Mouse (Mus musculus) hindbrain, embryonic 13.5 days (tissue): Measurements from ENCODE around the gene Mns1. TPM values are rescaled to one million over a fixed set of nuclear protein-coding genes. Genes with fewer than 3 reads are reported as not detected.
A peak's percentile ranks its signal among the peaks of the same experiment; 100 is the strongest.
"Not testable (repeated sequence)": the region's sequence is repeated elsewhere in the genome, so short reads cannot be mapped to it uniquely, and the experiment has no call there.

Experiments used
- ATAC-seq: fragments of 200-750 bp; cut with Nextera tagmentation; 2 replicates; pipeline ENCODE4 v1.8.0; 2017; ENCODE audit warnings: moderate TSS enrichment; ENCODE audit not compliant: low FRiP score
- H3K27ac ChIP-seq: fragments of 300-500 bp; sonication (generic); 2 replicates; pipeline ENCODE4 v1.5.1; 2015; ENCODE audit warnings: inconsistent platforms, mild to moderate bottlenecking, moderate library complexity
- H3K27me3 ChIP-seq: fragments of 300-500 bp; sonication (generic); 2 replicates; pipeline ENCODE4 v1.6.1; 2015; ENCODE audit warnings: mild to moderate bottlenecking, inconsistent platforms
- H3K36me3 ChIP-seq: fragments of 300-500 bp; sonication (generic); 2 replicates; pipeline ENCODE4 v1.6.1; 2015; ENCODE audit warnings: mild to moderate bottlenecking, inconsistent platforms
- H3K4me1 ChIP-seq: fragments of 300-500 bp; sonication (generic); replicated peaks from 2 replicates; pipeline ENCODE4 v1.6.1; 2015; ENCODE audit warnings: inconsistent platforms
- H3K4me2 ChIP-seq: fragments of 300-500 bp; sonication (generic); 2 replicates; pipeline ENCODE4 v1.6.1; 2015; ENCODE audit warnings: inconsistent platforms, mild to moderate bottlenecking, moderate library complexity
- H3K4me3 ChIP-seq: fragments of 300-500 bp; sonication (generic); 2 replicates; pipeline ENCODE4 v1.5.1; 2015; ENCODE audit warnings: mild to moderate bottlenecking, inconsistent platforms
- H3K9ac ChIP-seq: fragments of 300-500 bp; sonication (generic); 2 replicates; pipeline ENCODE4 v1.6.1; 2015; ENCODE audit warnings: mild to moderate bottlenecking, inconsistent platforms
- H3K9me3 ChIP-seq: fragments of 300-500 bp; sonication (generic); 2 replicates; pipeline ENCODE4 v1.6.1; 2016; ENCODE audit warnings: inconsistent platforms
- WGBS: fragments of 180-500 bp; shearing (Covaris S2); methylation state at CpG from one replicate; pipeline ENCODE4 v1.1.7; 2015; 5-methylcytosine and 5-hydroxymethylcytosine counted together
- polyA plus RNA-seq: library from polyadenylated mRNA; unstranded; fragments of >200 nt; fragmentation: Nextera tagmentation; extraction: Ambion mirVana; gene quantifications from 2 replicates; pipeline ENCODE4 v1.2.1, GENCODE M21; 2015

Mns1 gene
- 10.3 and 12.1 TPM in 2 replicates for polyA plus RNA-seq

DNA sequence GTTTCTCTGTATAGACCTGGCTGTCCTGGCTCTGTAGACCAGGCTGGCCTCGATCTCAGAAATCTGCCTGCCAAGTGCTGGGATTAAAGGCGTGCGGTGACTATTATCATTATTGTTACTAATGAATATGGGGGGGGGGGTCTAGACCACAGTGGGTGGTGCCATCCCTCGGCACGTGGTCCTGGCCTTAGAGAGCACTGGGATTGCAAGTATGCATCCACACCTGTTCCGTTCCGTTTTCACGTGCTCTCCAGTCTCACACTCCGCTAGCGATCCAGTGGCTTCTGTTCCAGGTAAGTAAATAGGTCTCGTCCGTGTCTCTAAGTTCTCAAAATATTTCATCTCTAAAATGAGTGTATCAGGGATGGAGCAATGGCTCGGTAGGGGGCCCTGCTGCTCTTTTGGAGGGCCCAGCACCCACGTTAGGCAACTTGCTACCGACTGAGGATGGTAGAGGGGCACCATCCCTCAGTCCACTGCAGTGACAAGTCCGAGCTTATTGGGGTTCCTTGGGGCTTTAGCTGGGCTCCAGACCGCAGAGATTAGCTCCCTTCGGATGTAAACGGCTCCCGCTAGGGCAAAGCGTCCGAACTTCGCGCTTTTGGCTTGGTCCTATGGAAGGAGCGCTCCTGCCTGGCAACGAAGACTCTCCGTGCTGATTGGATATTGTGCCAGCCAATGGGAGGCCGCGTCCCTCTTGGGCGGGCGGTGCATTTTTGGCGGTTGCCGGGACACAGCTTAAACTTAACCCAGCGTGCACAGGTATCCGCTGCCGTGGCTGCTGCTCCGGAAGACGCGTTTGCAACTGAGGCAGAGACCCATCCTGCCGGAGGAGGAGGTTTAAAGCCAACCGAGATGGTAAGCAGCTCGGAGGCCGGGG, at the start of gene Mns1:
TSS of gene Mns1 (plus strand) at position 190 of the 880 bp plus-strand sequence.
- no peak within 1 kb of the TSS for H3K27ac ChIP-seq
- H3K9me3 ChIP-seq = no peaks in the 10 kb centered on the region

DNA sequence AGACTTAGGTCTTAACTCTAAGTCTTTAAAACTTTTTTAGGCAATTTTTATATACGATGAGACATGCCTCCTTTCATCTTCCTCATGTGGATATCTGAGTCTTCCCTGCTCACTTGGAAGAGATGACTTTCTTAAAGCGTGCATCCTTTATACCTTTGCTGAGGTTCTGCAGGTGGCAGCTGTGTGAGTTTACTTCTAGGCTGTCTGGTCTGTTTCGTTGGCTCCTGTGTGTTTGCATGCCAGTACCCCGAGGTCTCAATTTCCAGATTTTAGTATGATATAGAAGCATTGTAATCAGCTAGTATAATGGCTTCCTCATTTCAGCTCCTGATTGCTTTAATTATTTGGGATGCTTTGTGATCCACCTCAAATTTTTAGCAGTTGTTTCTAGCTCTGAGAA, 48.9 kb upstream of the Mns1 start:
- WGBS = 95% methylated on average over 4 of the region's 4 CpGs
- H3K4me3 ChIP-seq = no peak overlapping the region

More for the DNA sequence above, at the start of gene Mns1:
- Histone ChIP-seq H3K36me3 (no peaks in the 10 kb centered on the region), H3K27me3 (no peaks in the 10 kb centered on the region), H3K9ac (peak within 1 kb of the TSS; percentile 68), H3K4me2 (peak within 1 kb of the TSS; percentile 92), H3K4me1 (peaks cover 12% of the 10 kb centered on the region), H3K4me3 (peak within 1 kb of the TSS; percentile 61)
- WGBS = 2% methylated on average over 43 of the region's 43 CpGs
- peak; percentile 97 for ATAC-seq

DNA sequence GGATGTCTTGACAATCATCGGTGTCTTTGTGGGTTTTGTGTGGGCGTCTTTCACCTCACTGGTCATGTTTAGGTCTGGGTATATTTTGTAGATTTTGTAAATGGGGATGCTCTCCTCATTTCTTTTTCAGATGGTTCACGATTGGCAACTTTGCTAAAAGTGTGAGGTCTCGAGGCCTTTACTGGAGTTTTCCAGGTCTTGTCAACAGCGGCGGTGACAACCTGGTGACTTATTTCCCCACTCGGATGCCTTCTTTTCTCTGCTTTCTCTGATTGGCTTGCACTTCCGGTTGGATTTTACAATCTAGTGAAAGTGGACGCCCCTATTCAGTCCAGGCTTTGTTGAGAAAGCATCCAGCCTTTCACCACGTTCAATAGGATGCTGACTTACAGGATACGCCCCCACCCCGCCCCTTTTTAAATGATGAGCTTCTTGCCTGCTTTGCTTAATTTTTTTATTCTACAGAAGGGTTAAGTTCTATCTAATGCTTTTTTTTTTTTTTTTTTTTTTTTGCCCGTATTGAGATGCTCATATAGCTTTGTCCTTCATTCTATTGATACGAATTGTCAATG, 48.3 kb upstream of the Mns1 start:
- Histone ChIP-seq H3K36me3 (no peaks in the 10 kb centered on the region), H3K4me3 (no peak overlapping the region), H3K27ac (no peak overlapping the region), H3K4me2 (peak overlapping the region; percentile 15; the same call in 1 of the 2 replicates), H3K27me3 (no peaks in the 10 kb centered on the region), H3K4me1 (peaks cover 22% of the 10 kb centered on the region), H3K9me3 (no peaks in the 10 kb centered on the region), H3K9ac (no peak overlapping the region)
- WGBS = 49% methylated on average over 14 of the region's 14 CpGs
- ATAC-seq = no peak

More for the DNA sequence above, 48.9 kb upstream of the Mns1 start:
- H3K4me2 ChIP-seq = no peak overlapping the region
- H3K27ac ChIP-seq = no peak overlapping the region
- no peaks in the 10 kb centered on the region for H3K36me3 ChIP-seq
- H3K9me3 ChIP-seq = no peaks in the 10 kb centered on the region
- H3K4me1 ChIP-seq = peaks cover 16% of the 10 kb centered on the region; the same call in 1 of the 2 replicates
- H3K27me3 ChIP-seq = no peaks in the 10 kb centered on the region
- no peak for ATAC-seq
- no peak overlapping the region for H3K9ac ChIP-seq

DNA sequence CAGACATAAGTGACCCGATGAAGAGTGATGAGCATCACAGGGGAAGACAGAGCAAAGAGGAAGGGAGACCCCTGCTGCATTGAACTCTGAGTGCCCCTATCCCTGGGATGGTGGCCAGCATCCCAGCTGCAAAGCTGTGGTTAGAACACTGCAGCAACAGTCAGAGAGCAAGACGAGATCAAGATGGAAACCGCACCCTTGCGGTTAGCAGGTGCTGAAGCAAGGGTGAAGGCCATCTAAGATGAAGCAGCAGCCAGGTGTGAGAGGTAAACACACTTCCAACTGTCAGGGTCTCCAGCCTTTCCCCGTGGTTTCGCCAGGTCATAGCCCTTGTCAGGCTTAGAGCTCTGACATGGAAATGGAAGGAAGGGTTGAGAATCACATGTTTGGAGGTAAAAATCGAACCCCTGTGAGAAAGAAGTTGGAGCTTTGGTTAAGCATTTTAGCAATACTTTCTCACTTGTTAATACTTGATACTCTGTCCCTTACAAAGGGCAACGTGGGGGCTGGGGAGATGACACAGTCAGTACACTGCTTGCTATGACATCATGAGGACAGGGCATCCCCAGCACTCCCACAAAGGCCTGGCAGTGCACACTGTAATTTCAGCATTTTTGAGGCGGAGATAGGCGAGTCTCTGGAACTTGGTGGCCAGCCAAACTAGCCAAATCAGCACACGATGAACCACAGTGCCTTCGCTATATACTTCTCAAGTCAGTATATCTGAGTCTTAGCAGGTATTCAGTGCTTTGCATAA, 47.3 kb upstream of the Mns1 start:
- no peaks in the 10 kb centered on the region for H3K27me3 ChIP-seq
- no peak for ATAC-seq

DNA sequence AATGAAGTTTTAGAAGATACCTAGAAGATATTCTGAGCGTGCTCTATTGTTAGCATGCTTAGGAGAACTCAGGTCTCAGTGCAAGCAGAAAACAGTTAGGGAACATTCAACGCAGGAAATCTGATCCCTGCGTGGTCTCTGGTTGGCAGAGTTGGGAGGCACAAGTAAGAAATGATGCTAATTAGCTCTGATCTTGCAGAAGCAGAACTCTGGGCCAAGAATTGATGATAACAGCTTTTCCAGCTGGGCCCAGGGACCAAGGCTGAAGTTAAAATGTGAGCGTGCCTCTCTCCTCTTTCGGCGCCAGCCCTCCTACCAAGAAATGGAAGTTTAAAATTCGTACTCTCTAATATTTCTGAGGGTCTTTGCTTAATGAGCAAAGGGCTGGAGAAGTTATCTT, 45.1 kb upstream of the Mns1 start:
- no peak overlapping the region for H3K4me2 ChIP-seq
- H3K9ac ChIP-seq = no peak overlapping the region
- 84% methylated on average over 7 of the region's 7 CpGs for WGBS
- no peaks in the 10 kb centered on the region for H3K36me3 ChIP-seq
- no peak for ATAC-seq
- H3K4me3 ChIP-seq = no peak overlapping the region
- H3K9me3 ChIP-seq = no peaks in the 10 kb centered on the region
- H3K4me1 ChIP-seq = peaks cover 27% of the 10 kb centered on the region
- no peaks in the 10 kb centered on the region for H3K27me3 ChIP-seq
- H3K27ac ChIP-seq = no peak overlapping the region

More for the DNA sequence above, 47.3 kb upstream of the Mns1 start:
- Histone ChIP-seq H3K4me2 (no peak overlapping the region), H3K4me3 (no peak overlapping the region), H3K36me3 (no peaks in the 10 kb centered on the region), H3K27ac (no peak overlapping the region), H3K4me1 (peaks cover 27% of the 10 kb centered on the region), H3K9me3 (no peaks in the 10 kb centered on the region), H3K9ac (no peak overlapping the region)
- 83% methylated on average over 12 of the region's 12 CpGs for WGBS

DNA sequence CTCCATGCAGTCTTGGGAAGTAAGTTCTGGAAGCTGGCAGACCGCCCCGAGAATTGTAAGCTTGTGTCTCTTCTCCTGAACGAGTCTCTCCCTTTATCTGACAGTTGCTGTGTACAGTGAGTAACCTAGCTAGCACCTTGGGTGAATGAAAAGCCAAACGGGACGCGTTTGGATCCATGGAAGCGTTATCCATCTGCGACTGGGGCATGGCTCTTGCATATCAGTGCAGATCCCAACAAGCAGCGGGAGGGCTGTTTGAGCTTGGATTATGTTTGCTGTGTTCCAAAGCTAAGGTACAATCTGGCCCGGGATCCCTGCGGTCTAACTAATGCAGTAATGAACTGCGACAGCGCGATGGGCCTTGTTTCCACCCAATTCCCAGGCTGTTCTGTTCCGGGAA, 44.6 kb upstream of the Mns1 start:
- no peak overlapping the region for H3K4me2 ChIP-seq
- no peak overlapping the region for H3K9ac ChIP-seq
- H3K9me3 ChIP-seq = no peaks in the 10 kb centered on the region
- ATAC-seq = no peak
- WGBS = 66% methylated on average over 15 of the region's 15 CpGs
- no peaks in the 10 kb centered on the region for H3K36me3 ChIP-seq
- peak overlapping the region; percentile 56; the same call in 1 of the 2 replicates for H3K27ac ChIP-seq
- peaks cover 27% of the 10 kb centered on the region for H3K4me1 ChIP-seq
- no peaks in the 10 kb centered on the region for H3K27me3 ChIP-seq
- no peak overlapping the region for H3K4me3 ChIP-seq

DNA sequence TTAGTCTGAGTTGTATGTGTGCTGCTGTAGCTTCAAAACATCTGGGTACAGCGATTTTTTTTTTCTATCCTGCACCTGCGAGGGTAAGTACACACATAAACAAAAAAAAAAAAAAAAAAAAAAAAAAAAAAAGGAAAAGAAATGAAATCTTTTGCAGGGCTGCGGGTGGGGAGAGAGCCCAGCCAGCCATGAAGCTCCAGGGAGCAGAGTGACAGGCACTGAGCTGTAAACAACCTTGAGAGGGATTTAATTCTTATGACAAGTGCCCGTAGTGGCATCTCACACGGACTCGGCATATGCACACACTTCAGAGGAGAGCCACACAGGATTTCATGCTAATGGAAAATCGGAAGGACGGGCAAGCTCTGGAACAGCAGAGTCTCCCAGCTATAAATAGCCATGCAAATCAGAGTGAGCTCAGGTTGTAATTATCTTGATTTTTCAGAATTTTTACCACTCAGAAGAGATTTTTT, 43.9 kb upstream of the Mns1 start:
- H3K4me1 ChIP-seq = peaks cover 27% of the 10 kb centered on the region
- H3K36me3 ChIP-seq = no peaks in the 10 kb centered on the region
- WGBS = 51% methylated on average over 8 of the region's 8 CpGs
- no peak overlapping the region for H3K9ac ChIP-seq
- H3K27me3 ChIP-seq = no peaks in the 10 kb centered on the region
- no peak overlapping the region for H3K4me3 ChIP-seq
- peak overlapping the region; percentile 56 for H3K27ac ChIP-seq
- peak; percentile 32; the same call in 1 of the 2 replicates for ATAC-seq
- H3K4me2 ChIP-seq = no peak overlapping the region
- no peaks in the 10 kb centered on the region for H3K9me3 ChIP-seq

DNA sequence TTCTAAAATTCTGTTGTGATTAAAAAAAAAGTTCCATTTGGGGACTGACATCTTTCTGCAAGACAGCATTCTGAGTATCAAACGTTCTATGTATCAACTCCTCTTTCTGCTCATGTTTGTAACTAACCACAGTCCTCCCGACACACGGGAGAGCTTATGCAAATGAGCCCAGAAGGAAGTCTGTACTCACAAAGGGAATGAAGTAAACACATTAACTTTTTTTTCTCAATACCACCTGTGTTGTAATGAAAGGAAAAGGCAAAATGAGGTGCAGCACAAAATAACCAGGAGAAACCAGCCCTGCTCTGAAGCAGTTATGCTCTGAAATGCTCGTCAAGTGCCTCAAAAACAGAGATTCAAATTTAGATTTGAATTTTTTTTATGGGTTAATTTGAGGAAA, 37.7 kb upstream of the Mns1 start:
- Histone ChIP-seq H3K36me3 (no peaks in the 10 kb centered on the region), H3K27ac (no peak overlapping the region), H3K9ac (no peak overlapping the region), H3K4me1 (peaks cover 9% of the 10 kb centered on the region), H3K27me3 (no peaks in the 10 kb centered on the region), H3K9me3 (no peaks in the 10 kb centered on the region), H3K4me3 (no peak overlapping the region), H3K4me2 (no peak overlapping the region)
- ATAC-seq = no peak
- WGBS = 37% methylated on average over 4 of the region's 4 CpGs

DNA sequence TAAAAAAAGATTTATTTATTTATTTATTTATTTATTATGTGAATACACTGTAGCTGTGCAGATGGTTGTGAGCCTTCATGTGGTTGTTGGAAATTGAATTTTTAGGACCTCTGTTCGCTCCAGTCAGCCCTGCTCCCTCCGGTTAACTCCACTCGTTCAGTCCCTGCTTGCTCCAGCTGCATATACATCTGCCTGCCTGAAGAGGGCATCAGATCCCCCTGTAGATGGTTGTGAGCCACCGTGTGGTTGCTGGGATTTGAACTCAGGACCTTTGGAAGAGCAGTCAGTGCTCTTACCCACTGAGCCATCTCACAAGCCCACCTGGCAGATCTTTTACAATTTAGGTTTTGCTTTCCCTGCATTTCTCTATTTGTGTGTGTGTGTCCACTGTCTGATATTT, 36.0 kb upstream of the Mns1 start:
- ATAC-seq, H3K4me2 ChIP-seq, H3K9me3 ChIP-seq, H3K27me3 ChIP-seq, H3K4me1 ChIP-seq, H3K4me3 ChIP-seq, H3K9ac ChIP-seq, H3K36me3 ChIP-seq, H3K27ac ChIP-seq: not testable (repeated sequence)
- 66% methylated on average over 4 of the region's 4 CpGs for WGBS

DNA sequence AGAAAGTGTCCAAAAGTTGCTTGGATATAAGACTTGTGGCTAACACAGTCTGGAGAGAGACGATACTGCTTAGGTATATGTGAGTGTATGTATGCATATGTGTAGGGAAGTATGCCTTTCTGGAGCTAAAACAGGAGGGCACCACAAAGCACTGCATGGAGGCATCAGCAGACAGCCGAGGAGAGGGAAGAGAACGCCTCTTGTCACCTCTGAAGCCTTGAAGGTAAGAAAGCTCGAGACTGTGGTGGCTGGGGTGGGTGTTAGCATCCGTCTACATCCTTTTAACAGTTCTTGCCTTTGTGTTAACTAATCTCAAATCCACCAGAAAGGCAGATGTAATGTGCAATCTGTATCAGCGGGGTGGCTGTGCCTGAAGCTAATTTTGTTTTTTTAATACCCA, 34.4 kb upstream of the Mns1 start:
- Histone ChIP-seq H3K4me3 (no peak overlapping the region), H3K4me2 (no peak overlapping the region), H3K36me3 (no peaks in the 10 kb centered on the region), H3K9me3 (no peaks in the 10 kb centered on the region), H3K27ac (no peak overlapping the region), H3K27me3 (0 out of 2 replicates have a peak, but pooled peaks cover 4% of the 10 kb centered on the region), H3K4me1 (peaks cover 12% of the 10 kb centered on the region), H3K9ac (no peak overlapping the region)
- ATAC-seq = no peak
- WGBS = 67% methylated on average over 6 of the region's 6 CpGs

DNA sequence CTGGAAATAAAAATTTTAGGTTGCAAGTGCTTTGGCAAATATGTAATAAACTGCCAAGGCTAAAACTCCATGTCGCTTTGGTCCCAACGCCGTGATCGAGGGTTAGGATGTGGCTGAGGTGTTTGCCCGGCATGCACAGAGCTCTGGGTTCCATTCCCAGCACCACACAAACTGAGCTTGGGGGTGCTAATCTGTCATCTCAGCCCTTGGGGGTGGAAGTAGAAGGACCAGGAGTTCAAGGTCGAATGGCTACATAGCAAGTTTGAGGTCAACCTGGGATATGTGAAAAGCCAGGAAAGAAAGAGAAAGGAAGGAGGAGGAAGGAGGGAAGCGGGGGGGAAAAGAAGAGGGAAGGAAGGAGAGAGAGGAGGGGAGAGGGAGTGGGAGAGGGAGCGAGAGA, 33.4 kb upstream of the Mns1 start:
- Histone ChIP-seq H3K27me3 (0 out of 2 replicates have a peak, but pooled peaks cover 4% of the 10 kb centered on the region), H3K9me3 (no peaks in the 10 kb centered on the region), H3K4me2 (no peak overlapping the region), H3K4me1 (peaks cover 16% of the 10 kb centered on the region), H3K4me3 (no peak overlapping the region), H3K36me3 (no peaks in the 10 kb centered on the region), H3K9ac (no peak overlapping the region), H3K27ac (no peak overlapping the region)
- ATAC-seq = no peak
- WGBS = 85% methylated on average over 8 of the region's 8 CpGs

DNA sequence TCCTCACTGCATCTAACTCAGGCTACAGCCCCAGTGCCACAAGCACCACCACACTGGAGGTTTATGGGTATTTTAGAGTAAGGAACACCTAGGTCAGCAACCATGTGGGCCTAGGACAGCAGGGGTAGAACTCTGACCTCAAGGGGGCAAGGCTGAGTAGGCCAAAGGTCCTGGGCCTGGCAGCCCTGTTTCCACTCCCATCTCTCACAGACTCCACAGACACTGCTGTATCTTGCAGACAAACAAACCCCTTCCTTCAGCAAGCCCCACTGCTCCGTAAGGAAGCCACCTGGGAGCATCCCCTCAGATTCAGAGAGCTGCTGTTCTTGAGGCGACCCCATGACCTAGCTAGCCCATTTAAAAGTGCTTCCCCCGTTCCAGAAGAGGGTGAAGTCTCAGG, 32.9 kb upstream of the Mns1 start:
- no peak for ATAC-seq
- Histone ChIP-seq H3K9ac (no peak overlapping the region), H3K9me3 (no peaks in the 10 kb centered on the region), H3K27ac (no peak overlapping the region), H3K27me3 (0 out of 2 replicates have a peak, but pooled peaks cover 4% of the 10 kb centered on the region), H3K4me3 (no peak overlapping the region), H3K4me2 (no peak overlapping the region), H3K4me1 (peaks cover 21% of the 10 kb centered on the region), H3K36me3 (no peaks in the 10 kb centered on the region)
- 63% methylated on average over 3 of the region's 3 CpGs for WGBS
